Mouse (Mus musculus) CH12.LX (cell line): ENCODE measurements around the gene Moxd1.

Experiments used
- CTCF ChIP-seq, 2 experiments: IDR thresholded peaks in 1 of 2; conservative IDR thresholded peaks in 1 of 2; 2 replicates each; pipeline ENCODE4 v1.5.1; 2011 to 2012; ENCODE audit warnings: low read depth in 2 of 2, low read length in 2 of 2, improper control_type of control experiment in 1 of 2, inconsistent platforms in 1 of 2, mild to moderate bottlenecking in 1 of 2, moderate library complexity in 1 of 2
- NELFE ChIP-seq: IDR thresholded peaks from 2 replicates; pipeline ENCODE4 v1.6.1; 2011; ENCODE audit warnings: low read depth, low read length, improper control_type of control experiment
- POLR2A ChIP-seq: IDR thresholded peaks from 2 replicates; pipeline ENCODE4 v1.6.1; 2011; ENCODE audit warnings: low read depth, mild to moderate bottlenecking, improper control_type of control experiment, low read length
- TCF12 ChIP-seq: IDR thresholded peaks from 2 replicates; pipeline ENCODE4 v1.6.1; 2014; ENCODE audit warnings: low read depth, mild to moderate bottlenecking, inconsistent platforms, low read length, improper control_type of control experiment
- ZKSCAN1 ChIP-seq: IDR thresholded peaks from 2 replicates; pipeline ENCODE4 v1.6.1; 2012; ENCODE audit warnings: low read depth, inconsistent platforms, low read length, improper control_type of control experiment, borderline replicate concordance

DNA sequence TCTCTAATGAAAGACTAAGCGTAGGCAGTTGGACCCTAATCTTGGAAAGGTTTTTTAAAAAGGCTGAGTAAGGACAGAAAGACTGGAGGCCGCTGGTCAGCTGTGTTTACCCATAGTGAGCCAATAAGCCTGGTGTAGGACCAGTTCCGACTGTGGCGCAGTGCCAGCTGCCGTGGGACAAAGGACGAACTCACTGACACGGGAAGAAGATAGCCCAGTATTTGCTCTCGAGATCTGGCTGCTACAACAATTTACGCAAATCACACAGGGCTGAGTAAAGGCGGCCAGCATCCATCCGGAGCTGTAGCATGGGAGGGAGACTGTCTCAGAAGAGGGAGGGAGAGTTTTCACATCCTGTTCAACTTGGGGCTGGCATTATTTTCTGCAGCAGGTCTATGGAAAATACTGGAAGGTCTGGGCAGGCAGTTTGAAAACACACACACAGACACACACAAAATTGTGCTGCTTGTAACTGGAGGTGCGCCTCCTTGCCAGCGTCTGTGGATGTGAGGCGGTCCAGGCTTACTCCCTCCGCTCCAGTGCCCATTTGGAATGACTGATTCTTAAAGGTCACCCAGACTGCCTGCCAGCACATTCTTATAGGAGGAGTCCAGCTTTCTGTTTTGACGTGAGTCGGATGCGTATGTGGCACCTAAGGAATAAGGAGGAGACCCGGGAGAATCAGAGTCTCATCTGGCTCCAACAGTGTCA is 94.0 kb downstream of the Moxd1 start:
- TF ChIP-seq POLR2A, result no peak
- TF ChIP-seq CTCF (conservative IDR thresholded peaks at IDR 0.05 in 1 of 2, IDR thresholded peaks at IDR 0.05 in 1 of 2; ENCODE audit: low read depth in 2 of 2, low read length in 2 of 2), result no peak
- no peak for TF ChIP-seq NELFE
- TF ChIP-seq ZKSCAN1, result no peak
- TF ChIP-seq TCF12, result no peak
